Mouse (Mus musculus) neural tube, embryonic 14.5 days (tissue): ENCODE results near the gene Cfap43. TPM values are rescaled to one million over a fixed set of nuclear protein-coding genes. Genes with fewer than 3 reads are reported as not detected.
A peak's percentile ranks its signal among the peaks of the same experiment; 100 is the strongest.

ENCODE experiments used
- ATAC-seq: fragments of 200-750 bp; cut with Nextera tagmentation; 2 replicates; pipeline ENCODE4 v1.8.0; 2017; ENCODE audit warnings: low read depth, mild to moderate bottlenecking, moderate TSS enrichment, moderate library complexity
- H3K27ac ChIP-seq: fragments of 300-500 bp; sonication (generic); 2 replicates; pipeline ENCODE4 v1.5.1; 2014; ENCODE audit warnings: low read depth, mild to moderate bottlenecking, control low read depth, low read length, moderate library complexity, mixed read lengths
- H3K27me3 ChIP-seq: fragments of 300-500 bp; sonication (generic); 2 replicates; pipeline ENCODE4 v1.6.1; 2014; ENCODE audit warnings: low read length; ENCODE audit not compliant: control insufficient read depth, insufficient read depth
- H3K36me3 ChIP-seq: fragments of 300-500 bp; sonication (generic); 2 replicates; pipeline ENCODE4 v1.6.1; 2014; ENCODE audit warnings: low read length, mixed read lengths; ENCODE audit not compliant: control insufficient read depth, insufficient read depth
- H3K4me1 ChIP-seq: fragments of 300-500 bp; sonication (generic); 2 replicates; pipeline ENCODE4 v1.6.1; 2014; ENCODE audit warnings: low read length; ENCODE audit not compliant: control insufficient read depth, insufficient read depth
- H3K4me2 ChIP-seq: fragments of 300-500 bp; sonication (generic); 2 replicates; pipeline ENCODE4 v1.6.1; 2014; ENCODE audit warnings: mild to moderate bottlenecking, low read depth, low read length, control low read depth
- H3K4me3 ChIP-seq: fragments of 300-500 bp; sonication (generic); 2 replicates; pipeline ENCODE4 v1.5.1; 2014; ENCODE audit warnings: low read depth, low read length, control low read depth, mixed read lengths
- H3K9ac ChIP-seq: fragments of 300-500 bp; sonication (generic); replicated peaks from 2 replicates; pipeline ENCODE4 v1.6.1; 2014; ENCODE audit warnings: low read depth, mild to moderate bottlenecking, control low read depth, low read length, mixed read lengths
- H3K9me3 ChIP-seq: fragments of 300-500 bp; sonication (generic); 2 replicates; pipeline ENCODE4 v1.6.1; 2016; ENCODE audit warnings: low read length; ENCODE audit not compliant: control insufficient read depth
- WGBS: fragments of 180-500 bp; shearing (Covaris S2); extraction: QIAGEN DNeasy Blood & Tissue Kit; methylation state at CpG from one replicate; pipeline ENCODE4 v1.1.7; 2014; 5-methylcytosine and 5-hydroxymethylcytosine counted together
- polyA plus RNA-seq: library from polyadenylated mRNA; unstranded; fragments of >200 nt; fragmentation: Nextera tagmentation; extraction: Ambion mirVana; gene quantifications from 2 replicates; pipeline ENCODE4 v1.2.1, GENCODE M21; 2014

Gene Cfap43
- polyA plus RNA-seq, 1 experiment from 2014 or later, result 1.7 TPM

GRCm38 (mm10) chr19:47867628-47868175, 51.4 kb downstream of the Cfap43 start:
- Histone ChIP-seq H3K4me1 (0 out of 2 replicates have a peak, but pooled peaks cover 3% of the 10 kb centered on the region), H3K4me2 (no peak overlapping the region), H3K4me3 (no peak overlapping the region), H3K27ac (no peak overlapping the region), H3K36me3 (no peaks in the 10 kb centered on the region), H3K27me3 (no peaks in the 10 kb centered on the region), H3K9ac (no peak overlapping the region), H3K9me3 (no peaks in the 10 kb centered on the region)
- WGBS, result 77% methylated on average over 4 of the region's 4 CpGs
- ATAC-seq, result no peak

- H3K36me3 ChIP-seq, result no peaks in the 10 kb centered on the region
- H3K4me1 ChIP-seq, result 0 out of 2 replicates have a peak, but pooled peaks cover 3% of the 10 kb centered on the region
- H3K9ac ChIP-seq, result peak within 1 kb of the TSS; percentile 86
- H3K4me2 ChIP-seq, result peak within 1 kb of the TSS; percentile 64
- no peaks in the 10 kb centered on the region for H3K27me3 ChIP-seq
- peak within 1 kb of the TSS; percentile 90 for H3K27ac ChIP-seq
- WGBS, result under 1% methylated on average over 49 of the region's 49 CpGs
- H3K4me3 ChIP-seq, result peak within 1 kb of the TSS; percentile 68
- H3K9me3 ChIP-seq, result no peaks in the 10 kb centered on the region
- peak; percentile 100 for ATAC-seq
Observed at GRCm38 (mm10) chr19:47865353-47865947, 53.6 kb downstream of the Cfap43 start, which contains the start of gene Gsto2. Gsto2 (plus strand) TSS chr19:47865534.

- no peak overlapping the region for H3K27ac ChIP-seq
- WGBS, result 85% methylated on average over 7 of the region's 7 CpGs
Observed at GRCm38 (mm10) chr19:47864721-47865120, 54.4 kb downstream of the Cfap43 start.

GRCm38 (mm10) chr19:47864051-47864450, 55.0 kb downstream of the Cfap43 start:
- Histone ChIP-seq H3K27me3 (no peaks in the 10 kb centered on the region), H3K9me3 (no peaks in the 10 kb centered on the region), H3K4me3 (no peak overlapping the region), H3K4me2 (no peak overlapping the region), H3K36me3 (no peaks in the 10 kb centered on the region), H3K9ac (no peak overlapping the region), H3K4me1 (0 out of 2 replicates have a peak, but pooled peaks cover 3% of the 10 kb centered on the region), H3K27ac (no peak overlapping the region)
- ATAC-seq, result no peak
- 99% methylated on average over 9 of the region's 9 CpGs for WGBS

More at GRCm38 (mm10) chr19:47864721-47865120, 54.4 kb downstream of the Cfap43 start:
- Histone ChIP-seq H3K4me3 (peak overlapping the region; percentile 68), H3K36me3 (no peaks in the 10 kb centered on the region), H3K4me1 (0 out of 2 replicates have a peak, but pooled peaks cover 3% of the 10 kb centered on the region), H3K9ac (peak overlapping the region; percentile 86; the same call in 1 of the 2 replicates), H3K4me2 (peak overlapping the region; percentile 64), H3K9me3 (no peaks in the 10 kb centered on the region), H3K27me3 (no peaks in the 10 kb centered on the region)
- ATAC-seq, result no peak

GRCm38 (mm10) chr19:47862581-47862980, 56.5 kb downstream of the Cfap43 start:
- 90% methylated on average over 3 of the region's 3 CpGs for WGBS
- Histone ChIP-seq H3K4me2 (no peak overlapping the region), H3K27ac (no peak overlapping the region), H3K4me1 (0 out of 2 replicates have a peak, but pooled peaks cover 3% of the 10 kb centered on the region), H3K9me3 (no peaks in the 10 kb centered on the region), H3K27me3 (no peaks in the 10 kb centered on the region), H3K4me3 (no peak overlapping the region), H3K36me3 (no peaks in the 10 kb centered on the region), H3K9ac (no peak overlapping the region)
- no peak for ATAC-seq

GRCm38 (mm10) chr19:47859180-47859579, 59.9 kb downstream of the Cfap43 start:
- Histone ChIP-seq H3K27me3 (no peaks in the 10 kb centered on the region), H3K9ac (no peak overlapping the region), H3K27ac (no peak overlapping the region), H3K4me2 (no peak overlapping the region), H3K36me3 (no peaks in the 10 kb centered on the region), H3K4me1 (no peaks in the 10 kb centered on the region), H3K4me3 (no peak overlapping the region), H3K9me3 (no peaks in the 10 kb centered on the region)
- no peak for ATAC-seq
- WGBS, result 92% methylated on average over 8 of the region's 8 CpGs

GRCm38 (mm10) chr19:47857957-47858942, 60.8 kb downstream of the Cfap43 start:
- no peaks in the 10 kb centered on the region for H3K27me3 ChIP-seq
- WGBS, result 83% methylated on average over 18 of the region's 18 CpGs
- no peaks in the 10 kb centered on the region for H3K9me3 ChIP-seq
- no peak overlapping the region for H3K4me2 ChIP-seq
- no peak overlapping the region for H3K4me3 ChIP-seq
- H3K9ac ChIP-seq, result no peak overlapping the region
- no peak for ATAC-seq
- H3K27ac ChIP-seq, result no peak overlapping the region
- no peaks in the 10 kb centered on the region for H3K4me1 ChIP-seq
- H3K36me3 ChIP-seq, result no peaks in the 10 kb centered on the region

GRCm38 (mm10) chr19:47854796-47855783, 64.0 kb downstream of the Cfap43 start, which contains the start of gene Gsto1:
Gsto1 (plus strand) TSS chr19:47854970.
- H3K27ac ChIP-seq, result peak within 1 kb of the TSS; percentile 40
- peak within 1 kb of the TSS; percentile 75 for H3K9ac ChIP-seq
- no peaks in the 10 kb centered on the region for H3K4me1 ChIP-seq
- H3K4me3 ChIP-seq, result peak within 1 kb of the TSS; percentile 62
- ATAC-seq, result peak; percentile 96
- H3K9me3 ChIP-seq, result no peaks in the 10 kb centered on the region
- under 1% methylated on average over 60 of the region's 60 CpGs for WGBS
- no peaks in the 10 kb centered on the region for H3K36me3 ChIP-seq
- H3K4me2 ChIP-seq, result peak within 1 kb of the TSS; percentile 63
- H3K27me3 ChIP-seq, result no peaks in the 10 kb centered on the region
